Mouse (Mus musculus) ES-Bruce4 (cell line): Measurements from ENCODE around the gene Nat10.

Experiments
- CTCF ChIP-seq: IDR thresholded peaks from one replicate; pipeline ENCODE4 v1.8.1; 2011; ENCODE audit warnings: low read depth, low read length
- POLR2A ChIP-seq: IDR thresholded peaks from one replicate; pipeline ENCODE4 v1.8.1; 2011; ENCODE audit warnings: low read length; ENCODE audit not compliant: insufficient read depth

- TF ChIP-seq CTCF = no peak
- no peak for TF ChIP-seq POLR2A
Measured at GRCm38 (mm10) chr2:103707056-103707776, 53.9 kb downstream of the Nat10 start.
